Mouse (Mus musculus) naive thymus-derived CD4-positive, alpha-beta T cell, adult 5 months (primary cell): ENCODE data around the gene Poldip2. TPM values are rescaled to one million over a fixed set of nuclear protein-coding genes. Genes with fewer than 3 reads are reported as not detected.

Experiments used
- polyA plus RNA-seq: library from polyadenylated mRNA; unstranded; fragments of 100-300 nt; shearing (Covaris generic); gene quantifications from one replicate; pipeline ENCODE4 v1.2.1, GENCODE M21; 2017

Poldip2 gene
- polyA plus RNA-seq, result 40.7 TPM

DNA sequence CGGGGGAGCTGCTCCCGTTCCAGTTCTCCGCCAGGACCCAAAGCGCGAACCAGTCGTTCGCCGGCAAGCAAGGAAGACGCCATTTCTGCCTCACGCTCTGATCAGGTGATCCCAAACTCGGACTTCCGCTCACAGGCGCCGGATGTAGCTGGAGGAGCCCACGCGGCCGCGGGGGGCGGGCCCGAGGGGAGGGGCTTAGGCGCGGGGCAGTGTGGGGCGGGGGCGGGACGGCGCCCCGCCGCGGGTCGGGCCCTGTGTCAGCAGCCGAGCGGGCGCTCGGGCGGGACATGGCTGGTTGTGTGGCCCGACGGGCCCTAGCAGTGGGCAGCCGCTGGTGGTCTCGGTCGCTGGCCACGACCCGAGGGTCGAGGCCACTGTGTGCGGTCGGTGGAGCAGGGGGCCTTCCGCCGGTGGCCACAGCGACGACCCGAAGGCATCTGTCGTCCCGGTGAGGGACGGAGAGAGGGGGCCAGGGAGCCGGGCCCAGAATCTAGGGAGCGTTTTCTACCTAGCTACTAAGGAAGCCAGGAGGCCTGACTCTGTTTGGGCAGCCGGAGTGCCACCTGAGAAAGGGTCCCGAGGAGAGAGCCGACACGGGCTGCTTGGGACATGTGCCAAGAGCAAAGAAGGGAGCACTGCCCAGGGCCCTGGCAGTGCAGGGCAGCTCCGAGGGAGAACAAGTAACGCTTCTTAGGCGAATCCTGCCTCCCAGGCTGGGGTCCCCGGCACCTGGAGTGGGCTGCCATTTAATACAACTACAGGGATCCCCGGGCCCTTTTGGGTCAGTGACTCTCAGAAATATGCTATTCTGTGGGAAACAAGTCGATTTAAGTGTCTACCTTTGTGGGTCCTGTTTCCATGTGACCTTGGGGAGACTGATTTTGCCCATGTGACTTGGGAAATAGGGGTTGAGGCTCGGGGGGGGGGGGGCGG is at the start of gene Poldip2, which contains the start of gene Tmem199:
TSS of gene Poldip2 (plus strand) at position 169 of the 933 bp plus-strand sequence.
TSS of gene Tmem199 (minus strand) at position 148 of the 933 bp plus-strand sequence.

DNA sequence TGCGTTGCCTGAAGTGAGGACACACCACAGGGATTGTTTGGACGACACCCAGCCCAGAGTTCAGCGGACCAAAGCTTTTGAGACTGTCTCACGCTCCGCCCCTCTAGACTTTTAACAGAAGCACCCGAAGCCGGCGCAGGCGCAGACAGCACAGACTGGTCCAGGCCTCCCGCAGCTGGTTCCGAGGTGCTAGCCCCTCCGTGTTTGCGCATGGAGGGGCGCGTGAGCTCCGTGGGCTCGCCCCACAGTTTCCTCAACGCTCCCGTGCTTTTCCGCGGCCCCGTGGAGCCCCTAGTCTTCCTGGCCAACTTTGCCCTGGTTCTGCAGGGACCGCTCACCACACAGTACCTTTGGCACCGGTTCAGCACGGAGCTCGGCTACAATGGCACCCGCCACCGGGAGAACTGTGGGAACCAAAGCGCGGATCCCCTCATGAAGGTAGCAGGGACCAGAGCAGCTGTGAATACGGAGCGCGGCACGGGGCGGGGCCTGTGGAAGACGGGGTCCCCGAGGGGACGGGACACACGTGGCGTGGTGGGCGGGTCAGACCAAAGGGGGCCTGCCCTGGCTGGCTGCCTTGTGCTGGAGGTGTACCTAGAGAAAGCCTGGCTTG is 46.3 kb upstream of the Poldip2 start, which contains the start of gene Slc46a1:
TSS of gene Slc46a1 (plus strand) at position 130 of the 613 bp plus-strand sequence.

DNA sequence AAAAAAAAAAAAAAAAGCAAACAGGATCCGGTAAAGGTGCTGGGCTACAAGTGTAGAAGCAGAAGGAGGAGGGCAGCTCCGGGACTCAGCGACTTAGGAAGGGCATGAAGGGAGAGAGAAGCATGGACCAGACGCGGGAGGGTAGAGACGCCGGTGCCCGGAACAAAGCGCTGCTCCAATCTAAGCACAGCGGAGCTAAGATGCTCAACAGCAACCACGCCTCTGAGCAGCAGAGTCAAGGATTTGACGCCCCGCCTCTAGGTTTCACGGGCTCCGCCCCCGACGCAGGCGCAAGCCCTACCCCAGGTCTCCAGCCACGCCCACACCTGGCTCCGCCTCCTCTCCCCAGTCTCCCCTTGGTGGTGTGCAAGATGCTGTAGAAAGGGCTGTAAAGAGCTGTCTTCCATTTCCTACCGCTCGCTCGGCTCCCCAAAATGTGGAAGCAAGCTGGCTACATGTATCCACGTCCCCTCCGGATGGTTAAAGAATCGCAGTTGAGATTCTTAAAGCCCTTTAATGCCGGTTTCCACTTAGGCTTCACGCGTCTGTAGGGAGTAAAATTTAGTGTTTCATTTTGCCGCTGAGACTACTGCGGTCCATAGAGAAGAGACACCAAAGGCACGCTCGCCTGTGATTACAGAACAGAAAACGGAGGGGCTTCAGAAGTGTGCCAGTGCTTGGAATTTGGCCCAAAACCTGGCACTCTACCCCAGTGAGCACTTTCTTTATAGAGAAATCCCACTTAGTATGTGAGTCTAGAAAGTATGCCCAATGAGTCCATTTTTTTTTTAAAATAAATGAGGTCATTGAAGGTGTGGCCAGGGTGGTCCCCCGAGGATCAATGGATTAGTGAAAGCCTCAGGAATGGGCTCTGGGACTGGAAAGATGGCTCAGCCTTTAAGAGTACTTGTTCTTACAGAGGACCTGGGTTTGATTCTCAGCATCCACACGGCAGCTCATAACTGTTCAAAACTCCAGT is 14.2 kb upstream of the Poldip2 start, which contains the start of gene Sarm1:
TSS of gene Sarm1 (minus strand) at position 211 of the 979 bp plus-strand sequence.

DNA sequence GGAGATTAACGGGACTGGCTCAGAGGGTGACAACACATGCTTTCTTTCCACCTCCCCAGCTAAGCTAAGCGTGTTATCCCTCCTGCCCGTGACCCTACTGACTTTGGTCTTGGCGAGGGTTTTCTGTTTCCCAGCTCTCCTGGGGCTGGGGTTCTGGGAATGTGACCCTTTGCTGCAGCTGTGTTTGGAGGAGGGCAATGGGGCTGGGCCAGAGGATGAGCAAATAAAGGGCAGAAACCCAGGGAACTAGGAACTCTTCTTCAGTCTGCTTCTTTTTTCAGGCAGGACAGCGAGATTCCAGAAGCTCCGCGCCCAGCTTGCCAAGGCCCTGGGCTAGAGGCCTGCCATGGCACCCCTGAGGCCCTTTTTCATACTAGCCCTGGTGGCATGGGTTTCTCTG is 13.0 kb upstream of the Poldip2 start, which contains the start of gene Vtn:
TSS of gene Vtn (plus strand) at position 88 of the 400 bp plus-strand sequence.

DNA sequence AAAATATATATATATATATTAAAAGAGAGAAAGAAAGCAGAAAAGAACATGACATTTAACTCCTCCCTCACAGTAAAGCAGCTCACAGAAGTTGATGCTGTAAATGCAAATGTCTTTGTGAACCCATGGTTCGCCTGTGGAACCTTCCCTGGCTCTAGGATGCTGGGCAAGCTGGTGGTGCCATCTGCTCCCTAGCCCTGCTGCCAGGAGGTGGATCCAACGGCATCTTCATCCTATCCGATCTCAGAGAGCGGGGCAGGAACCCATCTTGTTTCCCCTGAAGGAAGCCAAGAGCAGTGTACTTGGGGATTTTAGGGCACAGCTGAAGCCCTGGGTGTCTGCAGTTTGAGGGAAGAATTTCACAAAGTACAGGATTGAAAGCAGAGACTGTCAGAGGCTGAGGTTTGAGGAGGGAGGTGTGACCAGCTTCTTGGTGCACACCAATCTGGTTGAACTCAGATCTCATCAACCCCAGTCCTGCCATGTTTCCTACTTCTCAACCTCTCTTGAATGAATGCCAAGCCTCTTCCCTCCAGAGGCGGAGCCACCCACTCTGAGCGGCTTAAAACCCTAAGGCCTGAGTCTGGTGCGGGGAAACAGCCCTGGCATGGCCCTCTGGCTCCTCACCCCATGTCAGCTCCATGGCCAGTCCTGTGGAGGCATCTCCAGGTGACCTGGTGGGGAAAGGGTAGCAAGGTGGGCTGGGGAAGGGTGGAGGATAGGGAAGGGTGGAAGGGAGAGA is 8.9 kb upstream of the Poldip2 start, which contains the start of gene Sebox:
TSS of gene Sebox (plus strand) at position 539 of the 742 bp plus-strand sequence.

DNA sequence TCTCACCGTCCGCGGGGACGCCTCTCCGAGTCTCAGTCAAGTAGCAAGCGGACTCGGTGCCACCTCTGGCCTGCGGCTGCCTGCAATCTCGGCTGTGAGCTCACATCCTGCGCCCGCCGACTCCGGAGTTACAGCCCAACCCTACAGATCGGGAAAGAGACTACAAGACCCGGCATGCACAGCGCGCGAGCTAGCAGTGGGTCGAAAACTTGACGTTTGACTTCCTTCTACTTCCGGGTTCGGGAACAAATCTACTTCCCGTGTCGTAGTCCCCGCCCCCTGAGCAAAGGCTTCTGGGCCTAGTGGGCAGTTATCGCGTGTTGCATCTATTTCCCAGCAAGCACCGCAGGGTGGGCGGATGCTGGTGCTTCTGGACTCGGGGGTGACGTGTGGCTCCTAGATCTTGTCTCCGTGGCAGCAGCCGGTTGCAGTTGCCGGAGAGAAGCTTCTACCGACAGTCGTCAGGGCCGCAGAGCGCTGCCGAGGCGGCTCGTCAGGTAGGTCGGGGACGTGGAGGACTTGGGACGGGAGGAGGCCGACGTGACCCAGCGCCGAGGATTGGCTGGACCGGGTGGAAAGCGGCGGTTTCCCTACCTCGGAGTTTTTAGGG is 24.2 kb downstream of the Poldip2 start, which contains the start of the genes Tnfaip1 and Ift20:
TSS of gene Tnfaip1 (minus strand) at position 253 of the 610 bp plus-strand sequence.
TSS of gene Ift20 (plus strand) at position 282 of the 610 bp plus-strand sequence.

DNA sequence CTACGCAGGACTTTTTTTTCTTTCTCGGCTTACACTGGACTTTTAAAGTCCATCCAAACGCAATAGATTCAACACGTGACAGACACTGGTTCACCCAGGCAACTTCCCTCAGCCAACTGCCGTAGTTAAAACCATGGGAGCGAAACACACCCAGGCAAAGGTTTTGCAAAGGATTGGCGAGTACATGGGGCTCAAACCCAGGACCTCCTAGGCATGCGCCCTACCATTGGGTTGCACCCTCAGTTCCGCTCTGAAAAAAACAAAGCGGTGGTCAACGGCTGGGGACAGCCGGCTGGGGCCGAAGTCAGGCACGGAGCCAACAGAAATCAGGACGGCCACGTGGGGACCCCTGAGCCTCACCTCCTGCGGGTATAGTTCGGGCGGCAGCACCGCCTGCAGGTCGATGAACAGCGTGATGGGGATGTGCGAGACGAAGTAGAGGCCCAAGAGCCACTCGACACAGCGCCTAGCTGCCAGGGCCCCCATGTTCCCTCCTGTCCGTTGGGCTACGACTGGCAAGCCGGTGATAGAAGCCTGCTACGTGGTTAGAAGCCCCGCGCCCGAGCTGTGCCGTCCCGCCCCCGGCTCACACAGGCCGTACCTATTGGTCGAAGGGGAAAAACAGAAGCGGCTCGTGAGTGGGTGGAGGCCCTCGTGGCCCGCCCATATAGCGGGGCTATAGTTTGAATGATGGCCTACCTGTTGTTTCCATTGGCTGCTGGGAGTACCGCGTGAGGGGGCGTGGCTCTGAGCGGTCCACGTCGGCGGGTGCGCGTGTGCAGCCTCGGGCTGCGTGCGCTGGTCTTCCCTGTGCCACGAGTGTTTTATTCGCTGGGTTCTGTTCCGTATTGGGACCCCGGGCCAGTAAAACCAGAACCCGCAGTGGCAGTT is 38.4 kb downstream of the Poldip2 start, which contains the start of gene Tmem97:
TSS of gene Tmem97 (minus strand) at position 610 of the 891 bp plus-strand sequence.

Other genes starting within 250 kb of the Poldip2 start
- 0.30 TPM for gene BC030499, start 221.4 kb upstream of the Poldip2 start, polyA plus RNA-seq
- 1.2 TPM for gene Spag5, start 210.7 kb upstream of the Poldip2 start, polyA plus RNA-seq
- 4.4 TPM for gene Aldoc, start 189.2 kb upstream of the Poldip2 start, polyA plus RNA-seq
- gene Pigs, start 183.8 kb upstream of the Poldip2 start, polyA plus RNA-seq, result 73.4 TPM
- gene Unc119, start 168.7 kb upstream of the Poldip2 start, polyA plus RNA-seq, result 11.7 TPM
- gene Foxn1, start 125.6 kb upstream of the Poldip2 start, polyA plus RNA-seq, result not detected
- not detected for gene Slc13a2, start 90.0 kb upstream of the Poldip2 start, polyA plus RNA-seq
- 0.53 TPM for gene Slc46a1, start 46.5 kb upstream of the Poldip2 start, polyA plus RNA-seq
- gene Sarm1, start 14.4 kb upstream of the Poldip2 start, polyA plus RNA-seq, result 2.0 TPM
- not detected for gene Vtn, start 13.1 kb upstream of the Poldip2 start, polyA plus RNA-seq
- gene Sebox, start 8.7 kb upstream of the Poldip2 start, polyA plus RNA-seq, result not detected
- 16.0 TPM for gene Tmem199, start within 50 bp of the Poldip2 start, polyA plus RNA-seq
- 16.0 TPM for gene Tnfaip1, start 24.1 kb downstream of the Poldip2 start, polyA plus RNA-seq
- gene Ift20, start 24.2 kb downstream of the Poldip2 start, polyA plus RNA-seq, result 55.2 TPM
- 11.9 TPM for gene Tmem97, start 38.6 kb downstream of the Poldip2 start, polyA plus RNA-seq
- gene Nlk, start 185.2 kb downstream of the Poldip2 start, polyA plus RNA-seq, result 16.5 TPM
- 27.4 TPM for gene Ccnq, start 239.5 kb downstream of the Poldip2 start, polyA plus RNA-seq